Mouse (Mus musculus) telencephalon, adult 2 months (tissue): ENCODE results near the gene Vmn1r27.
A peak's percentile ranks its signal among the peaks of the same experiment; 100 is the strongest.

Source experiments
- DNase-seq: peaks from one replicate; pipeline ENCODE4 v3.0.0-alpha.2; 2011; ENCODE audit warnings: low read depth, low spot score

The Vmn1r27 gene

DNA sequence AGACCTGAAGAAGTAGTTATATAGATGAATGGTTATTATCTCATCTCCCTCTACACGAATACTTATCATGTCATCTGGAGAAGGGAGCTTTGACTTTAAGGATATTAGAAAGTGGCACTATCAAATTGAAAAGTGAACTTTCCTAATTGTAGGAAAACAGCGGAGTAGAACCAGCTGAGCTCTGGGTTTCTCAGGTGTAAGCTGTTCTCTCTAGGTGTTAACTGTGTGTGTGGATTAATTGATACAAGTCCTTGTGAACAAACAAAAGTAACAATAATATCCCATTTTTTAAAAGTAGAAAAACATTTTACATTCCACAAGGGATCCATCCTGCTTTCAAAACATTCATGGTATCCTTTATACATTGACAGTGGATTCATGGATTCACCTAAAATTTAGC lies at the start of gene Vmn1r27:
Gene Vmn1r27, minus strand, starts transcription at position 101 of the 400 bp plus-strand sequence.
- no peak for DNase-seq

DNA sequence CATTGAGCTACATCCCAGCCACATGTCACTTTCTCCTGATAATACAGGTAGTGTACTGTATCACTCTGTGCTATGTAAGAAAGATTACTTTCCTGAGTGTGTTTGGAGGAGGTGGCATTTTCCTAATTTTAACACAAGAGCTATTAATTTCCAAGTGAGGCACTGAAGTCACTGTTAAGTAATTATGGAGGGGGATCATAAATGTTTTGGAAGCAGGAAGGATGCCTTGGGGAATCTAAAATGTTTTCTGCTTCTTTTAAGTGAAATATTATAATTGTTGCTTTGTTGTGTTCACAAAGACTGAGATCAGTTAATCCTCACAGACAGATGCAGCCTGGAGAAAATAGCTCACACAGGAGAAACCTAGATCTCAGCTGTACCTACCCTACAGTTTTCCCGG lies 43.1 kb upstream of the Vmn1r27 start, which contains the start of gene Vmn1r28:
Gene Vmn1r28, plus strand, starts transcription at position 301 of the 400 bp plus-strand sequence.
- DNase-seq, result no peak

GRCm38 (mm10) chr6:58216119-58216518 lies 2.5 kb downstream of the Vmn1r27 start:
- peak; percentile 2 for DNase-seq
